Mouse (Mus musculus) lung, adult 2 months (tissue): ENCODE data around the gene Trim46.

Experiments
- CTCF ChIP-seq: fragments of 200-500 bp; IDR thresholded peaks from 2 replicates; pipeline ENCODE4 v1.5.1; 2011; ENCODE audit warnings: mild to moderate bottlenecking, low read length, control low read depth; ENCODE audit not compliant: insufficient read depth
- POLR2A ChIP-seq: fragments of 200-500 bp; IDR thresholded peaks from 2 replicates; pipeline ENCODE4 v1.6.1; 2011; ENCODE audit warnings: low read depth, mild to moderate bottlenecking, control low read depth, low read length, borderline replicate concordance; ENCODE audit errors: extremely low read depth

- TF ChIP-seq CTCF = no peak
- no peak for TF ChIP-seq POLR2A
Observed at GRCm38 (mm10) chr3:89245688-89246171, 379 bp downstream of the Trim46 start, which contains the start of gene Krtcap2.
